In genomic region chr11:68716167-68716566, GRCm38 (mm10) we compare ENCODE assay signal across 24 mouse cellular contexts. TPM values are rescaled to one million over a fixed set of nuclear protein-coding genes. Genes with fewer than 3 reads are reported as not detected.
DNase-seq lines count a peak whose midpoint lies in the region; ATAC-seq lines count a peak whose summit lies in the region.
"Had no signal": no experiment of that assay in that cellular context is flagged by ENCODE, and none has a peak within 500 bp of the region (broad histone marks: within the 10 kb centered on the region; RNA-seq: fewer than 3 reads in every experiment).

No protein-coding gene starts in this region.

- peaks cover 24% of the 10 kb centered on the region; the same call in 1 of the 2 replicates for H3K4me1 ChIP-seq in kidney, embryonic 16.5 days (ENCODE audit: insufficient read depth, low read length)
- peaks cover 19% of the 10 kb centered on the region for H3K4me1 ChIP-seq in neural tube, embryonic 14.5 days (ENCODE audit: control insufficient read depth, insufficient read depth, low read length)

- DNase-seq in heart, adult 11 months, result peak; percentile 58
- DNase-seq in heart, adult 18-20 months, result no peak
- no peak for DNase-seq in kidney, postnatal 14 days
- DNase-seq in neural tube, embryonic 10.5 days (ENCODE audit: extremely low spot score, low spot score), result no peak
- DNase-seq in gastrocnemius, postnatal 4 days (ENCODE audit: low spot score in 2 of 2), result no peak
- DNase-seq: adrenal gland, adult 2 months; adrenal gland, postnatal 14 days; cerebellum, adult 11 months; cerebellum, adult 2 months; cerebellum, adult 9-11 months; cerebellum, postnatal 25 days; gastrocnemius, postnatal 25 days; heart, postnatal 10 days; heart, postnatal 36 days had no signal

- no peak overlapping the region for H3K9ac ChIP-seq in kidney, embryonic 16.5 days (replicated peaks; ENCODE audit: low read length)
- no peak overlapping the region for H3K9ac ChIP-seq in neural tube, embryonic 14.5 days (replicated peaks; ENCODE audit: low read depth, low read length)
- H3K9ac ChIP-seq: heart, embryonic 12.5 days; heart, embryonic 15.5 days had no signal

- H3K4me3 ChIP-seq in kidney, embryonic 16.5 days (ENCODE audit: low read length), result no peak overlapping the region
- H3K4me3 ChIP-seq in neural tube, embryonic 14.5 days (ENCODE audit: low read depth, low read length), result no peak overlapping the region
- H3K4me3 ChIP-seq: heart, embryonic 12.5 days; heart, embryonic 15.5 days; hindbrain, embryonic 10.5 days had no signal

- H3K27ac ChIP-seq in kidney, embryonic 16.5 days (ENCODE audit: low read length), result no peak overlapping the region
- H3K27ac ChIP-seq in neural tube, embryonic 14.5 days (ENCODE audit: low read depth, low read length), result 0 out of 2 replicates have a peak overlapping the region, but pooled peaks have one; percentile 34

- H3K4me2 ChIP-seq in kidney, embryonic 16.5 days (replicated peaks; ENCODE audit: low read depth, low read length), result no peak overlapping the region
- H3K4me2 ChIP-seq in neural tube, embryonic 14.5 days (ENCODE audit: low read depth, low read length), result no peak overlapping the region
- H3K4me2 ChIP-seq: heart, embryonic 12.5 days; heart, embryonic 15.5 days had no signal

- peaks cover 14% of the 10 kb centered on the region; the same call in 1 of the 2 replicates for H3K36me3 ChIP-seq in kidney, embryonic 16.5 days (ENCODE audit: insufficient read depth, low read length)
- H3K36me3 ChIP-seq in neural tube, embryonic 14.5 days (ENCODE audit: control insufficient read depth, insufficient read depth, low read length), result peaks cover 4% of the 10 kb centered on the region; the same call in 1 of the 2 replicates

- ATAC-seq in kidney, embryonic 16.5 days (ENCODE audit: low FRiP score, low TSS enrichment), result peak; percentile 6; the same call in 1 of the 2 replicates
- ATAC-seq in neural tube, embryonic 14.5 days (ENCODE audit: low read depth), result no peak
- ATAC-seq: CD4-positive, CD25-positive, alpha-beta regulatory T cell, adult 4 months; forebrain, embryonic 14.5 days; hindbrain, postnatal 0 days; inflammation-experienced regulatory T-cells, adult 6 months; intestine, embryonic 16.5 days had no signal

- 85% methylated on average over 4 of the region's 4 CpGs for WGBS in kidney, embryonic 16.5 days
- WGBS in neural tube, embryonic 14.5 days, result 91% methylated on average over 4 of the region's 4 CpGs

- H3K27me3 ChIP-seq in kidney, embryonic 16.5 days (ENCODE audit: insufficient read depth, low read length), result no peaks in the 10 kb centered on the region
- no peaks in the 10 kb centered on the region for H3K27me3 ChIP-seq in neural tube, embryonic 14.5 days (ENCODE audit: control insufficient read depth, insufficient read depth, low read length)
- H3K27me3 ChIP-seq: heart, embryonic 12.5 days; heart, embryonic 15.5 days had no signal

- H3K9me3 ChIP-seq in kidney, embryonic 16.5 days (ENCODE audit: low read length), result no peaks in the 10 kb centered on the region
- H3K9me3 ChIP-seq in neural tube, embryonic 14.5 days (ENCODE audit: control insufficient read depth, low read length), result no peaks in the 10 kb centered on the region
- H3K9me3 ChIP-seq: heart, embryonic 12.5 days; heart, embryonic 15.5 days; hindbrain, embryonic 10.5 days had no signal

RNA-seq across cellular contexts. Expression of gene Myh10, which starts 24.8 kb away (rescaled TPM):
- 10 to 100 TPM; 19.3 to 20.3 TPM for total RNA-seq in heart, adult 18-20 months (2021)
- polyA plus RNA-seq in kidney, embryonic 16.5 days (2015; fragmentation: Nextera tagmentation; extraction: Ambion mirVana), result 147 and 155 TPM in 2 replicates
- 92.2 and 112 TPM in 2 replicates for polyA plus RNA-seq in neural tube, embryonic 14.5 days (2014; fragmentation: Nextera tagmentation; extraction: Ambion mirVana)
- total RNA-seq in gastrocnemius, postnatal 4 days (2021), result 10 to 100 TPM; 68.5 to 69.7 TPM
